Mouse (Mus musculus): ENCODE results near the gene Stat3. TPM values are rescaled to one million over a fixed set of nuclear protein-coding genes. Genes with fewer than 3 reads are reported as not detected.
A peak's percentile ranks its signal among the peaks of the same experiment; 100 is the strongest.

Gene Stat3
- polyA plus RNA-seq, 1 experiment = 57.2 TPM

DNA sequence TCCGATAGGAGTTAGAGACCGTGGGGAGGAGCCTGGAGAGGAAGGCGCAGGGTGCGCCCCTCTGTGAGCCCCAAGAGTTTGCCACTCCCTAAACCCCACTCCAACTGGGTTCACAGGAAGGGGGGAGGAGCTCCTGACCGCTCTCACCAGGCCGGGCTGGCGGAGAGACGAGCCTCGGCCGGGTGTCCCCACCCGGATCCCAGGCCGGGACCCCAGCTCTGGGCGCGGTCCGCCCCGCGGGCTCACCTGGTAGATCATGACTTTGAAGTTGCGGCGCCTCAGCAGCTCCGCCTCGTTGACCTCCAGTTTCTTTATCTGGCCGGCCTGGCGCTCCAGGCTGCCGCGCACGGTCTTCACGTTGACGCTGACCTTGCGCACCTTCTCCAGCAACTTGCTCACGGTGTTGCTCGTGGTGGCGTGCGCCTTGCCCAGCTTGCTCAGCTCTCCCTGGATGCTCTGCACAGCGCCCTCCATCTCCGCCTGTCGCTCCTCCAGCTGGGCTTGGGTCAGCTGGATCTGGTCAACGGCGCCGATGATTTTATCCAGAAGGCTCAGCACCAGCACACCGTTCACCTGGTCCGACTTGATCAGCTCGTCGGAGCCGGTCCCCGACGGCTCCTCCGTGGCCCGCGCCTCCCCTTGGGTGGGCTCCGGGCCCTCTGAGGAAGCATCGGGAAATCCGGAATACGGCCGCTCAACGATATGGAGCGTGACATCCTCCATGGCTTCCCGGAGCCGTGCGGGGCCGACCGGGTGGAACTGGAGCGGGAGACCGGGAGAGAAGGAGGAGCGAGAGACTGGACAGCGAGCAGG, 30.6 kb upstream of the Stat3 start:
- Histone ChIP-seq H3K36me3 (ENCODE audit: control insufficient read depth, insufficient read depth, low read length) (no peaks in the 10 kb centered on the region), H3K27me3 (replicated peaks; ENCODE audit: control insufficient read depth, insufficient read depth, low read length) (no peaks in the 10 kb centered on the region), H3K4me1 (ENCODE audit: control insufficient read depth, insufficient read depth, low read length) (no peaks in the 10 kb centered on the region), H3K4me3 (ENCODE audit: insufficient read depth, low read depth, low read length) (peak overlapping the region; percentile 90), H3K27ac (ENCODE audit: insufficient read depth, low read depth, low read length) (peak overlapping the region; percentile 79)
- WGBS = 1% methylated on average over 65 of the region's 65 CpGs
- TF ChIP-seq POLR2A (IDR thresholded peaks at IDR 0.05; ENCODE audit: low read depth, low read length) = no peak
- TF ChIP-seq CTCF (conservative IDR thresholded peaks at IDR 0.05; ENCODE audit: insufficient read depth, insufficient read length, low read depth, low read length) = no peak
- peak; percentile 48 for DNase-seq

DNA sequence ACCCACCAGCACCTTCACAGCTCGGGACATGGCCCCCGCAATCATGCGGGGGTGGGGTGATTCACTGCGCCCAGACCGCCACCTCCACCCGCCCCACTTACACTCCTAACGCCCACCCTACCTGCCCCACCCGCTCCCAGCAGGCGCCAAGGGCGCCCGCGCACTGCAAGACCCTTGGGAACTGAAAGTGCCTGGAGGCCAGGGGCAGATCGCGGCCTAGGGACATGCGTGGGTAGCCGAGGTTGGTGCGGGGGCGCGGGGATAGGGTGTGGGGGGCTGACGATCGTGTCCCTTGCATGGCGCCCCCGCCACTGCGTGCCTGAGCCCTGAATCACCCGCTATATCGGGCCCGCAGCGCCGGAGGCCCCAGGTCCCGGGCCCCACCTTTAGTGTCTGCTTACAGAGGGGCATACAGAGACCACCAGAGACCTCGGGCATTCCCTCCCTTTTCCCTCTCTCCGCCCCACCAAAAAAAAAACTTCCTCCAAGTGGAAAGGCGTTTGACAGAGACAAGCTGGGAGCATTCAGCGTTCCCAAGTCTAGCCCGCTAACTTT, 29.9 kb upstream of the Stat3 start:
- TF ChIP-seq CTCF (conservative IDR thresholded peaks at IDR 0.05; ENCODE audit: insufficient read depth, insufficient read length, low read depth, low read length) (no peak), POLR2A (IDR thresholded peaks at IDR 0.05; ENCODE audit: low read depth, low read length) (no peak)
- H3K4me3 ChIP-seq (ENCODE audit: insufficient read depth, low read depth, low read length) = peak overlapping the region; percentile 90
- no peak for DNase-seq
- H3K4me1 ChIP-seq (ENCODE audit: control insufficient read depth, insufficient read depth, low read length) = no peaks in the 10 kb centered on the region
- H3K27me3 ChIP-seq (replicated peaks; ENCODE audit: control insufficient read depth, insufficient read depth, low read length) = no peaks in the 10 kb centered on the region
- 8% methylated on average over 31 of the region's 35 CpGs for WGBS
- no peaks in the 10 kb centered on the region for H3K36me3 ChIP-seq (ENCODE audit: control insufficient read depth, insufficient read depth, low read length)
- peak overlapping the region; percentile 79 for H3K27ac ChIP-seq (ENCODE audit: insufficient read depth, low read depth, low read length)

DNA sequence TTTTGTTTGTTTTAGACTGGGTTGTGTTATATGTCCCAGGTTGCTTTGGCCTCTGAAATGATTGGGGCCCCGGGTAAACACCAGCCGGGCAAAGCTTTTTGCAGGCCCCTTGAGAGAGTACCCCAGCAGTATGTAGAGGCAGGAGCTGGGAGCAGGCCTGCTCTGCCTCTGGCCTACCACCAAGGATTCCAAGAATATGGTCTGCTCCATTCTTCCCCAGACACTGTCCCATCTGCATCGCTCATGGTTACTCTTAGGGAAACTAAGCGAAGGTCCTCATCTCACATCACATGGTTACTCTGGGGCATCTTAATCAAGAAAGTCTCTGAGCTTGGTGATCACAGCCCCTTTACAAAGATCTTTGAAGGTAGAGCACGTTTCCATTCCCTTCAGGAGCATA, 29.2 kb upstream of the Stat3 start:
- WGBS = 72% methylated on average over 5 of the region's 5 CpGs
- H3K27me3 ChIP-seq (replicated peaks; ENCODE audit: control insufficient read depth, insufficient read depth, low read length) = no peaks in the 10 kb centered on the region
- TF ChIP-seq POLR2A (IDR thresholded peaks at IDR 0.05; ENCODE audit: low read depth, low read length) (no peak), CTCF (conservative IDR thresholded peaks at IDR 0.05; ENCODE audit: insufficient read depth, insufficient read length, low read depth, low read length) (no peak)
- H3K4me3 ChIP-seq (ENCODE audit: insufficient read depth, low read depth, low read length) = peak overlapping the region; percentile 90
- no peak overlapping the region for H3K27ac ChIP-seq (ENCODE audit: insufficient read depth, low read depth, low read length)
- H3K36me3 ChIP-seq (ENCODE audit: control insufficient read depth, insufficient read depth, low read length) = no peaks in the 10 kb centered on the region
- no peak for DNase-seq
- H3K4me1 ChIP-seq (ENCODE audit: control insufficient read depth, insufficient read depth, low read length) = no peaks in the 10 kb centered on the region

DNA sequence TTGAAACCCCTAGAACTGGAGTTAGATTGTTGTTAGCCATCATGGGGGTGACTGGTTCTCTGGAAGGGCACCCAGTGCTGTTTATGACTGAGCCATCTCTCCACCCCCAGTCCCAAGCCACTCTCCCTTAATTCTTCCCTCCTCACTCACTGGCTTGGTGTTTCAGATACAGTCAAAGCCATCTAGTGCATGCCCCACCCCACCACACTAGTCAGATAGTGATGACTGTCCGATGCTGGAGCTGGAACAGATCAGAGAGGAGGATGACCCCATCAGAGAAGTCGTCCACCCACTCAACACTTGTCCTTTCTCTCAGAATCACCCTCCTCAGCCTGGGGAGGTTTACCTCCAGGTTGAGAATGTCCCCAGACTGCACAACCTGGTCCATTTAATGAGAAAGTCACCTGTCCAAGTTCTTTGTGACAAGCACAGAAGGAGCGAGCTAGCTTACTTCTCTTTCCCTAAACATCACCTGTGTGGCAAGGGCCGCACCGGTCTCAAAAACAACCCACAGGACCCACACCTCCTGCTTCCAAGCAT, 28.6 kb upstream of the Stat3 start:
- 82% methylated on average over 5 of the region's 5 CpGs for WGBS
- Histone ChIP-seq H3K4me1 (ENCODE audit: control insufficient read depth, insufficient read depth, low read length) (no peaks in the 10 kb centered on the region), H3K4me3 (ENCODE audit: insufficient read depth, low read depth, low read length) (no peak overlapping the region), H3K36me3 (ENCODE audit: control insufficient read depth, insufficient read depth, low read length) (no peaks in the 10 kb centered on the region), H3K27ac (ENCODE audit: insufficient read depth, low read depth, low read length) (no peak overlapping the region), H3K27me3 (replicated peaks; ENCODE audit: control insufficient read depth, insufficient read depth, low read length) (no peaks in the 10 kb centered on the region)
- TF ChIP-seq CTCF (conservative IDR thresholded peaks at IDR 0.05; ENCODE audit: insufficient read depth, insufficient read length, low read depth, low read length) (no peak), POLR2A (IDR thresholded peaks at IDR 0.05; ENCODE audit: low read depth, low read length) (no peak)
- no peak for DNase-seq

DNA sequence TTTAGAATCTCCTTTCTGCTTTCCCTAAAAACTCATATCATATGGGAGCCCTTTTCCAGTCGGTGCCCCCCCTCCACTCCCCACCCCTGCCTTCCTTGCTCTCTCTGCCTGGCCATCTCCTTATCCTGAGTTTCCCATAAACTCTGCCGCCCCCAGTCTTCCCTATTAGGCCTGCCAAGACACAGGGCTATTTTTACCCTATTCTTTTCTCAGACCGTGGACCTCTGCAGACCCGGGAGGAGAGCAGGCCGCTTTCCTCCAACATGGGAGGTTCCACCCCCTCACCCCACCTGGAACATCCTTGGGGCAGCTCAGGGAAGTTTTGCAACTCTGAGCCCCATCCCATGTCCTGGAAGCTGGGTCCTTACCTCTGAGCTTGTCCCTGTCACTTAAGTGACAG, 28.0 kb upstream of the Stat3 start:
- TF ChIP-seq POLR2A (IDR thresholded peaks at IDR 0.05; ENCODE audit: low read depth, low read length) (no peak), CTCF (conservative IDR thresholded peaks at IDR 0.05; ENCODE audit: insufficient read depth, insufficient read length, low read depth, low read length) (no peak)
- no peaks in the 10 kb centered on the region for H3K36me3 ChIP-seq (ENCODE audit: control insufficient read depth, insufficient read depth, low read length)
- H3K27ac ChIP-seq (ENCODE audit: insufficient read depth, low read depth, low read length) = no peak overlapping the region
- H3K4me1 ChIP-seq (ENCODE audit: control insufficient read depth, insufficient read depth, low read length) = no peaks in the 10 kb centered on the region
- no peaks in the 10 kb centered on the region for H3K27me3 ChIP-seq (replicated peaks; ENCODE audit: control insufficient read depth, insufficient read depth, low read length)
- no peak overlapping the region for H3K4me3 ChIP-seq (ENCODE audit: insufficient read depth, low read depth, low read length)
- 53% methylated on average over 5 of the region's 5 CpGs for WGBS
- no peak for DNase-seq

DNA sequence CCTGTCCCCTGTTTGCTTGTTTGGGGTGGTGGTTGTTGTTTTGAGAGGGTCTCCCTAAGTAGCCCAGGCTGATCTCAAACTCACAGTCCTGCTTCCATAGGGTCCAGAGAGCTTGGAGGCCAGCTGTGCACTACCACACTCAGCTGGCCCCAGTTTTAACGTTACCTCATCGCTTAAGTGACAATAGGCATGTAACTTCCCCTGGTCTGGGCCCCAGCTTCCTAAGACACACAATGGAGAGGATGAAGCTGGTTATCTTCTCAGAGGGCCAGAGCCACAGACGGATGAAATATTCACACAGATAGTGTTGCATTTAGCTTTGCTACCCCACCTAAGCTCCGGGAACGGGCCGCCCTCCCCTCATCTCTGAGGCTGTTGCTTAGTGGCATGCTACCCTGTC, 26.4 kb upstream of the Stat3 start:
- no peaks in the 10 kb centered on the region for H3K36me3 ChIP-seq (ENCODE audit: control insufficient read depth, insufficient read depth, low read length)
- no peak overlapping the region for H3K27ac ChIP-seq (ENCODE audit: insufficient read depth, low read depth, low read length)
- TF ChIP-seq CTCF (conservative IDR thresholded peaks at IDR 0.05; ENCODE audit: insufficient read depth, insufficient read length, low read depth, low read length) (no peak), POLR2A (IDR thresholded peaks at IDR 0.05; ENCODE audit: low read depth, low read length) (no peak)
- H3K27me3 ChIP-seq (replicated peaks; ENCODE audit: control insufficient read depth, insufficient read depth, low read length) = no peaks in the 10 kb centered on the region
- H3K4me3 ChIP-seq (ENCODE audit: insufficient read depth, low read depth, low read length) = no peak overlapping the region
- H3K4me1 ChIP-seq (ENCODE audit: control insufficient read depth, insufficient read depth, low read length) = no peaks in the 10 kb centered on the region
- WGBS = 76% methylated on average over 6 of the region's 6 CpGs
- no peak for DNase-seq

DNA sequence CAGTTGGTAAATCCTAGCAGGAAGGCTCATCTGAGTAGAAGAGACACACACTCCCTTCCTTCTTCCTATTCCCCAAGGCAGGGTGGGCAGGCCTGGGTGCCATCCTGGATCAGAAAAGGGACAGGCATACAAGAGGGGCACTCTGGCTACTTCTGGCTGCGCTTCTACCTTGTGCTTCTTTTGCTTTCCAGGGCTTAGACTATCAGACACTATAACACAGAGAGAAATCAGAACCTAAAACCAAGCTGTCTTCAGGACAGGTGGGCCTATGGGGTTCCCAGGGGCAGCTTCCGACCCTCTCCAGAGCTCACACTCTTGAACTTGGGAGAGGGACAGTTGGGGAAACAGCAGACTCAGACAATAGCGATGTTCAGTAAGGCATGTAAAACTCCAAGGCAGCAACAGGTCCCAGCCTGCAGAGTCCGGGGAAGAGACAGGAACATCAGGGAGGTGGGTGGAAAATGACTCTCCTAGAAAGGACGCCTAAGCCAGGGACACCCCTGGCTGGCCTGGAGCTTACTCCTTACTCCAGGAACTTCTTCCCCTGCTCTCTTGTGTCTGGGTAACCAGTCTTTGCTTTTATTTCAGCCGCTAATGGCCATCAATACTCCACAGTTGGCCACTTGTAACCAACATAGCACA, 25.7 kb upstream of the Stat3 start:
- Histone ChIP-seq H3K36me3 (ENCODE audit: control insufficient read depth, insufficient read depth, low read length) (no peaks in the 10 kb centered on the region), H3K27me3 (replicated peaks; ENCODE audit: control insufficient read depth, insufficient read depth, low read length) (no peaks in the 10 kb centered on the region), H3K4me3 (ENCODE audit: insufficient read depth, low read depth, low read length) (no peak overlapping the region), H3K27ac (ENCODE audit: insufficient read depth, low read depth, low read length) (no peak overlapping the region), H3K4me1 (ENCODE audit: control insufficient read depth, insufficient read depth, low read length) (no peaks in the 10 kb centered on the region; the same call in 1 of the 2 replicates)
- 88% methylated on average over 6 of the region's 6 CpGs for WGBS
- no peak for DNase-seq
- TF ChIP-seq POLR2A (IDR thresholded peaks at IDR 0.05; ENCODE audit: low read depth, low read length) (no peak), CTCF (conservative IDR thresholded peaks at IDR 0.05; ENCODE audit: insufficient read depth, insufficient read length, low read depth, low read length) (no peak)

All from kidney, adult 2 months (tissue).